Mouse (Mus musculus) CH12.LX (cell line): Measurements from ENCODE around the gene Gm19684.

Experiments used
- CTCF ChIP-seq, 2 experiments: IDR thresholded peaks in 1 of 2; conservative IDR thresholded peaks in 1 of 2; 2 replicates each; pipeline ENCODE4 v1.5.1; 2011 to 2012; ENCODE audit warnings: low read depth in 2 of 2, low read length in 2 of 2, improper control_type of control experiment in 1 of 2, inconsistent platforms in 1 of 2, mild to moderate bottlenecking in 1 of 2, moderate library complexity in 1 of 2
- EP300 ChIP-seq: IDR thresholded peaks from 2 replicates; pipeline ENCODE4 v1.6.1; 2011; ENCODE audit warnings: low read length, improper control_type of control experiment
- KAT2A ChIP-seq: IDR thresholded peaks from 2 replicates; pipeline ENCODE4 v1.6.1; 2012; ENCODE audit warnings: low read length, improper control_type of control experiment, inconsistent platforms; ENCODE audit not compliant: insufficient replicate concordance
- MAX ChIP-seq: IDR thresholded peaks from 2 replicates; pipeline ENCODE4 v1.6.1; 2011; ENCODE audit warnings: low read length, improper control_type of control experiment
- MYC ChIP-seq: IDR thresholded peaks from 2 replicates; pipeline ENCODE4 v1.6.1; 2011; ENCODE audit warnings: low read depth, mild to moderate bottlenecking, improper control_type of control experiment, low read length
- PAX5 ChIP-seq: IDR thresholded peaks from 2 replicates; pipeline ENCODE4 v1.6.1; 2012; ENCODE audit warnings: low read length, inconsistent platforms, mixed read lengths
- POLR2A ChIP-seq: IDR thresholded peaks from 2 replicates; pipeline ENCODE4 v1.6.1; 2011; ENCODE audit warnings: low read depth, mild to moderate bottlenecking, improper control_type of control experiment, low read length
- ZC3H11A ChIP-seq: IDR thresholded peaks from 2 replicates; pipeline ENCODE4 v1.6.1; 2012; ENCODE audit warnings: low read depth, mild to moderate bottlenecking, inconsistent platforms, low read length, improper control_type of control experiment
- ZKSCAN1 ChIP-seq: IDR thresholded peaks from 2 replicates; pipeline ENCODE4 v1.6.1; 2012; ENCODE audit warnings: low read depth, inconsistent platforms, low read length, improper control_type of control experiment, borderline replicate concordance
- ZMIZ1 ChIP-seq: IDR thresholded peaks from 2 replicates; pipeline ENCODE4 v1.6.1; 2012; ENCODE audit warnings: low read depth, mild to moderate bottlenecking, inconsistent platforms, low read length, improper control_type of control experiment

DNA sequence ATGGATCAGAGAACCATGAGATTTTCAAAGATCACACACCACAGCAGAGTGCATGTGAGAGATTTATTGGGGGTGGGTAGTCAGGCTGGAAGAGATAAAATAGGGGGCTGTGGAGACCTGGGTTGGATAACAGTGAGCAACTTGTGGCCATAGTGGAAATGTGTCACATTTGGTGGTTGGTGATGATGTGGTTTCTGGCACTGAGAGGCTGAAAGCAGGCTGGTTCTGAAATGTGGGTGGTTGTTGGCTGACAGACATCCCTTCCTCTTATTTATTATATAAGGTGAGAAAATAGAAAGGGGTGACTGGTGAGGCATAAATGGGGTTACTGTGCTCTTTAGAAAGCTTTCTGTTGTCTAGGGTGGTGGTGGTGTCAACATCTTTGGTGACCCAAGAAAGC is 48.3 kb downstream of the Gm19684 start:
- TF ChIP-seq POLR2A (no peak), ZC3H11A (no peak), MAX (no peak), CTCF (conservative IDR thresholded peaks at IDR 0.05 in 1 of 2, IDR thresholded peaks at IDR 0.05 in 1 of 2; ENCODE audit: low read depth in 2 of 2, low read length in 2 of 2) (no peak), ZKSCAN1 (no peak), PAX5 (no peak), KAT2A (no peak), EP300 (no peak), ZMIZ1 (no peak), MYC (no peak)
